Mouse (Mus musculus) G1E (cell line): ENCODE data around the gene F830045P16Rik.

Source experiments
- CTCF ChIP-seq: IDR thresholded peaks from 2 replicates; pipeline ENCODE4 v1.5.1; 2012; ENCODE audit warnings: low read depth, low read length, inconsistent platforms, mixed read lengths
- POLR2AphosphoS5 ChIP-seq: IDR thresholded peaks from 2 replicates; pipeline ENCODE4 v1.6.1; 2012; ENCODE audit warnings: low read depth, low read length, inconsistent platforms; ENCODE audit not compliant: insufficient replicate concordance
- TAL1 ChIP-seq: conservative IDR thresholded peaks from 2 replicates; pipeline ENCODE4 v1.6.1; 2012; ENCODE audit warnings: low read depth, low read length, inconsistent platforms, mixed read lengths

- TF ChIP-seq CTCF (no peak), POLR2AphosphoS5 (no peak), TAL1 (no peak)
These were observed 8.0 kb upstream of the F830045P16Rik start for GRCm38 (mm10) chr2:129544448-129544847.
